Mouse (Mus musculus) cortical plate, adult 2 months (tissue): Measurements from ENCODE around the gene Zfp598.

Source experiments
- CTCF ChIP-seq: fragments of 200-500 bp; IDR thresholded peaks from 2 replicates; pipeline ENCODE4 v1.5.1; 2011; ENCODE audit warnings: mild to moderate bottlenecking, control low read depth, low read length; ENCODE audit not compliant: insufficient read depth; ENCODE audit errors: extremely low read depth
- POLR2A ChIP-seq: fragments of 200-500 bp; IDR thresholded peaks from 2 replicates; pipeline ENCODE4 v1.6.1; 2011; ENCODE audit warnings: mild to moderate bottlenecking, low read length, control low read depth; ENCODE audit not compliant: insufficient read depth; ENCODE audit errors: extremely low read depth

- TF ChIP-seq CTCF (no peak), POLR2A (no peak)
These were observed 18.1 kb downstream of the Zfp598 start for GRCm38 (mm10) chr17:24687599-24687998.
